Comparison of ENCODE assay signal across 7 mouse cellular contexts in genomic region chr19:43689419-43690246, GRCm38 (mm10). TPM values are rescaled to one million over a fixed set of nuclear protein-coding genes. Genes with fewer than 3 reads are reported as not detected.
DNase-seq lines count a peak whose midpoint lies in the region; ATAC-seq lines count a peak whose summit lies in the region.

Entpd7 (plus strand) TSS chr19:43689672.

- WGBS in embryonic facial prominence, embryonic 10.5 days, result under 1% methylated on average over 60 of the region's 60 CpGs
- WGBS in limb, embryonic 10.5 days, result under 1% methylated on average over 60 of the region's 60 CpGs
- under 1% methylated on average over 60 of the region's 60 CpGs for WGBS in midbrain, embryonic 13.5 days

- peaks cover 8% of the 10 kb centered on the region for H3K27me3 ChIP-seq in embryonic facial prominence, embryonic 10.5 days (replicated peaks; ENCODE audit: low read depth, poor library complexity, severe bottlenecking)
- peaks cover 10% of the 10 kb centered on the region; the same call in 1 of the 2 replicates for H3K27me3 ChIP-seq in limb, embryonic 10.5 days (ENCODE audit: low read depth, poor library complexity, severe bottlenecking)
- H3K27me3 ChIP-seq in midbrain, embryonic 13.5 days, result no peaks in the 10 kb centered on the region

- peak within 1 kb of the TSS; percentile 96 for H3K4me3 ChIP-seq in embryonic facial prominence, embryonic 10.5 days
- peak within 1 kb of the TSS; percentile 73 for H3K4me3 ChIP-seq in limb, embryonic 10.5 days
- H3K4me3 ChIP-seq in midbrain, embryonic 13.5 days (replicated peaks), result peak within 1 kb of the TSS; percentile 81

- no peaks in the 10 kb centered on the region for H3K9me3 ChIP-seq in embryonic facial prominence, embryonic 10.5 days
- H3K9me3 ChIP-seq in limb, embryonic 10.5 days (replicated peaks), result no peaks in the 10 kb centered on the region
- H3K9me3 ChIP-seq in midbrain, embryonic 13.5 days, result no peaks in the 10 kb centered on the region

- ATAC-seq in granulocyte monocyte progenitor cell, adult 5-6 weeks (replicated peaks; ENCODE audit: poor library complexity, severe bottlenecking), result peak; percentile 96
- ATAC-seq in midbrain, embryonic 13.5 days, result peak; percentile 99

- H3K4me2 ChIP-seq in midbrain, embryonic 13.5 days (replicated peaks), result peak within 1 kb of the TSS; percentile 73

- H3K27ac ChIP-seq in embryonic facial prominence, embryonic 10.5 days (replicated peaks), result peak within 1 kb of the TSS; percentile 86
- H3K27ac ChIP-seq in limb, embryonic 10.5 days, result peak within 1 kb of the TSS; percentile 82
- H3K27ac ChIP-seq in midbrain, embryonic 13.5 days, result peak within 1 kb of the TSS; percentile 77

- H3K36me3 ChIP-seq in embryonic facial prominence, embryonic 10.5 days (replicated peaks), result peaks cover 12% of the 10 kb centered on the region
- peaks cover 20% of the 10 kb centered on the region for H3K36me3 ChIP-seq in limb, embryonic 10.5 days
- 0 out of 2 replicates have a peak, but pooled peaks cover 3% of the 10 kb centered on the region for H3K36me3 ChIP-seq in midbrain, embryonic 13.5 days

- peaks cover 19% of the 10 kb centered on the region for H3K4me1 ChIP-seq in embryonic facial prominence, embryonic 10.5 days
- peaks cover 17% of the 10 kb centered on the region for H3K4me1 ChIP-seq in limb, embryonic 10.5 days
- peaks cover 23% of the 10 kb centered on the region for H3K4me1 ChIP-seq in midbrain, embryonic 13.5 days (replicated peaks)

- peak; percentile 98 for DNase-seq in adrenal gland, postnatal 10 days
- peak; percentile 97 for DNase-seq in embryonic facial prominence, embryonic 10.5 days (ENCODE audit: low spot score)
- DNase-seq in kidney, adult 11 months, result peak; percentile 98
- peak; percentile 95 for DNase-seq in limb, embryonic 10.5 days (ENCODE audit: low spot score)
- DNase-seq in spleen, adult 12 weeks (ENCODE audit: low spot score), result peak; percentile 90

- peak within 1 kb of the TSS; percentile 84 for H3K9ac ChIP-seq in midbrain, embryonic 13.5 days (replicated peaks)

RNA-seq across cellular contexts. Expression of gene Entpd7, which starts in this region (rescaled TPM):
- 10 to 100 TPM; 14.2 to 15.5 TPM for total RNA-seq in adrenal gland, postnatal 10 days (2021)
- polyA plus RNA-seq in embryonic facial prominence, embryonic 10.5 days (2016; fragmentation: Nextera tagmentation; extraction: Ambion mirVana), result 8.9 and 9.8 TPM in 2 replicates
- 22.0 and 23.1 TPM in 2 replicates for total RNA-seq in granulocyte monocyte progenitor cell, adult 5-6 weeks (2014; fragmentation: Nextera tagmentation)
- total RNA-seq in granulocyte monocyte progenitor cell, adult 5-6 weeks (2017), result 7.0 and 12.3 TPM in 2 replicates
- polyA plus RNA-seq in limb, embryonic 10.5 days (2016; fragmentation: Nextera tagmentation; extraction: Ambion mirVana), result 9.4 and 12.7 TPM in 2 replicates
- 9.1 and 9.9 TPM in 2 replicates for polyA plus RNA-seq in midbrain, embryonic 13.5 days (2015; fragmentation: Nextera tagmentation; extraction: Ambion mirVana)

Comparison
In these comparisons a context has a peak if more than half of its experiments do, and no peak if none do; other contexts are left out.
1. Peak in every context shown above with its lines: DNase-seq, ATAC-seq, H3K4me3 ChIP-seq and H3K27ac ChIP-seq.